Mouse (Mus musculus): ENCODE measurements at regions not wholly inside any gene's neighbourhood (a gene's known extent, or its start where the extent isn't known, plus 50 kb on each side); places are given as distances from the start of the nearest gene placed in this dataset.

DNA sequence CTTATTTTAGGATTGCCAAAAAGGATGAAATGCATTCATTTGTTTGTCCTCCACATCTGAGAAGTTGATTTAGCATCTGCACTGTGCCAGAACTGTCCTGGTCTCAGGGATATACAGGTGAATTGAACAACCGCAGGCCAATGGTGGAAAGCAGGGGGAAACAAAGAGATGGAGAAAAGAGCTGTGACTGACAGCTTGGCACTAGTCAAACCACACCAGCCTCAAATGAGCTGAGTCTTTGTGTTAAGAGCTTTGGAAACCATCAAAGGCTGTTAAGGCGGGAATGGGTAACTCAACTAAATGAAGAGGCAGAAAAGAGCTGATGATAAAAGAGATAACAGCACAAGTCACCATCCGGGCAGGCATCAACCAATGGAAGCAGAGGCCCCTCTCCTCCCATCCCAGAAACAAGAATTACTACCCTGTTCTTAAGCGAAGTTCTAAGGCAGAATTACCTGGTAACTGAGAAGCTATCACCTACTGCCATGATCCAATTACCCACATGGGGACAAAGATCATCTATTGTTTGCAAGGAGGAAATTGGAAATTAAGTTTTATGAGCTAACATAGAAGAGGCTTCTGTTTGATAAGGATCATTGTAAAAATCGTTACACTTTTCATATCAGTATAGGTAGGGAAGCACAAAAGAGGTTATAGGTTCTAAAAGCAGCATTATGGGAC, 117.6 kb downstream of the Foxa2 start:
- DNase-seq (ENCODE audit: low spot score): no peak
- intact Hi-C loops (cut with DNase I): no loop called here

DNA sequence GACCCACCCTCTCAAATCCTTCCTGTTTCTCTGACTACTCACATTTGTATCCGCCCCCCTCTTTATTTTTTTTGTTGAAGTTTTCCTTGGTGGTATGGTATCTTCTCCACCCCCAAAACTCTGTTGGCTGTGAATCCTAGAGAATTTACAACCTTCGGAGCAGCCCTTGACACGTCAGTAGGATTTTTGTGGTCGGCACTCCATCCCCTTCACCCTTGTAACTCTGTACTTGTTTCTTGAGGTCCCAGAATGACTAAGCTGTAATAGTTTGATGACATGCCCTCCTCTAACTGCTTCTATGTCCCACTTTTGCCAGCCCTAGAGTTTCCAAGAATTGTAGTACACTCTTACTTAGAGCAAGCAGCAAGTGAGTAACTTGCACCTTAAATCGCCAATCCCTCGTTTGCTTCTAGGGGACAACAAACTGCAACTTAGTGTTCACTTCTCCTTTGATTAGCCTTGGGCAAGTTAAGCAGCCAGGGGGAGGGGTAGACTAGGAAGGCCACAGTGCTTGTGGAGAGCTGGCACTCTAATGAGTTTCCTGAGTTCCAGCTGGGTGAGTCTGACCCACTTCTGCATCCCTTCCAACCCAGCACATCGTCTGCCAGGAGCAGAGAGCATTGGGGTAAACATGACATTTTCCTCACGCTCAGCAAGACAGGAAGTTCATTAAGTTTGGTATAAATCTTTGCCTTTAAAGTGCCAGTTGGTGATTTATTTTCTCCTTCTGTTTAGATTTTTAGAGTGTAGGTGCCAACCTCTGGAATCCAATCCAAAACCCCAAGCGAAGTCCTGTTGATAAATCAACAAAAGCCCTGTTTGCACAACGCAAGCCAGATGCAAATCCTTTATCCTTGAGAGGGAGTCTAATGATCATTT, 118.7 kb downstream of the Foxa2 start:
- no peak for DNase-seq (ENCODE audit: low spot score)
- intact Hi-C loops (cut with DNase I): no loop called here

DNA sequence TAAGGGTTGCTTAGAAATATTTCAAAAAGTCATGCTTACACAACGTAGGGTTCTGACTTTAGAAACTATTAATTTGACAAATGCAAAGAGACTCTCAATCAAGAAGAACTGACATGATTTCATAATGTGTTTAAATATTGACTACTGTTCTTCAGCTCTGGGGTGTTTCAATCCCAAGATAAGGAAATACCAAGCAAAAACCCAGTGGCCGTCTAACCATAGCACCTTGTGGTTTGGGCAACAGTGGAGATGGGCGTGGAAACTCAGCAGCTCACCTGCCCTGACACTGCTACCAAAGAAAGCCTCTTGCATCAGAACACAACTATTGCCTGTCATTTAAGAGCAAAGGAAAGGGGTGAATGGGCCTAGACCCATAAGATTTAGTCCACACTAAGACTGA, 119.9 kb downstream of the Foxa2 start:
- intact Hi-C loops (cut with DNase I): no loop called here

DNA sequence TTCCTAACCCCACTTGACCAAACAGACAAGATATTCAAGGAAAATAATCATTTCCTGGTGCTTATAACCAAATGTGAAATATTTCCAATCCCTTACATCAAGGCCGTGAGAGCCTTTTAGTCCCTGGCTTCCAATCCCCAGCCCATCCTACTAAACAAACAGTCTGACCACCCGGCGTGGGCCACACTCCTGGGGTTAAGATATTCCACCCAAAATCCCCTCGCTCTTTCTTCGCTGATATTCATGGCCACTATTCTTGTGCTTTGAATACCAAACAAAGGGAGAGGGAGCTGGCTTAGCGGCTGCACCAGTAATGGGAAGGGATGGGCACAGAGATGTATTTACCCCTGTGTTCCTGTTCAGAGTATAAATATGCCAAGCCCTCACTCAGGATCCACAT, 139.4 kb downstream of the Foxa2 start:
- no peak for DNase-seq (ENCODE audit: low spot score)
- intact Hi-C loops (cut with DNase I): no loop called here

More for the DNA sequence above, 119.9 kb downstream of the Foxa2 start:
- DNase-seq (ENCODE audit: low spot score): no peak

DNA sequence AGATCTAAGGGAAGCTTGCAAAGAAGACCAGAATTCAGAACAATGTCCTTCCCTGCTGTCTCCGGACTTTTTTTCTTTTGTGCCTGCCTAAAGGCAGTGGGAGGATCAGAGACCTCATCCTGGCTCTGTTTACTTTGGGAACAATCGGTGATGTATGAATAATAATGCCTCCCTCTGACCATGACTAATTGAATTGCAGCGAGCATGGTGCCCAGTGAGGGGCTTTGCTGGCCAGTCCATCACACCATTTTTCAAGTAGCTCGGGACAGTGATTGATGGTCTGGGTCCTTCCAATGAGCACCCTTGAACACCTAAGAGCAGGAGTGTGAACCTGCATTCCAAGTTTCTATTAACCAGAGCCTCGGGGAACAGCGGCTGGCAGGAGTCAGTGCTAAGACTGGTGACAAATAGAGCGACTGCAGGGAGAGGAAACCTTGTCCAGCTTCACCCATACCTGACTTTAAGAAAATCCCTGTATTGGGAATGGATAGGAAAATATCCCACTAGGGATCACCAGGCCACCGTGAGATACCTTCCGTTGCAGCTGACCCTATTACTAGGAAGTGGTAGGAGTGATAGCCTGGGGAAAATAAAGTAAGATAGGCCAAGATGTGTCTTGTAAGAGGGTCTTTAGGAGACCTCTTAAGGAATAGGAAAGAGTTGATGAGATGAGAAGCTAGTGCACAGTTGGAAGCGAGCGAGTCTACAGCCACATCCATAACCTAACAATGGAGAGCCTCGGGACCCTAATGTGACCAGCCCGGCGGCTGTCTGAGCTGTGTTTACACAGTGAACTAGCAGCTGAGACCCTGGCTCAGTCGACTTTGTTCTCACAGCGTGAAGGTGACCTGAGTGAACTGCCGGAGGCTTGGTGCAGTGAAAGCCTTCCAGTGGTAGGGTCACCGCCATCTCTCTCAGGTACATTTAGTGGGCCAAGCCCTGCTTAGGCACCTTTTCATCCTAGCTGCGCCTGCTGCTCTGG, 140.7 kb downstream of the Foxa2 start:
- DNase-seq (ENCODE audit: low spot score): no peak
- intact Hi-C loops (cut with DNase I): no loop called here

DNA sequence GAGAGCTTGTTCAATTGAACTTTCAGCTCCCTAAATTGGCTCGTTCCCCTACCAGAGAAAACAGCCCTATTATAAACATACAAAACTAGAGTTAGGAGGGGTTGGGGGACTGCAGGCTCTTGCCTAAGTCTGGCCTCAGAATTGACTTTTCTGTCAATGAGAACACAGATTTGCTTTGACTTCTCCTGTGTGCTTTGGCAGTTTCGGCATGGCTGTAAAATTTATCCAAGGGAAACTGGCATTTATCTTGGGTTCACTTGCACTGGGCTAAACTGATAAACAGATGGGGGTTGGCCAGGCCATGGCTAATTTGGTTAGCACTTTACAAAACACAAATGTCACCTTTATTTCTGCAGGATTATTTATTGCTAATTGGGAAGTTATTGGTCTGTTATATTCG, 141.7 kb downstream of the Foxa2 start:
- intact Hi-C loops (cut with DNase I): no loop called here
- DNase-seq (ENCODE audit: low spot score): no peak

DNA sequence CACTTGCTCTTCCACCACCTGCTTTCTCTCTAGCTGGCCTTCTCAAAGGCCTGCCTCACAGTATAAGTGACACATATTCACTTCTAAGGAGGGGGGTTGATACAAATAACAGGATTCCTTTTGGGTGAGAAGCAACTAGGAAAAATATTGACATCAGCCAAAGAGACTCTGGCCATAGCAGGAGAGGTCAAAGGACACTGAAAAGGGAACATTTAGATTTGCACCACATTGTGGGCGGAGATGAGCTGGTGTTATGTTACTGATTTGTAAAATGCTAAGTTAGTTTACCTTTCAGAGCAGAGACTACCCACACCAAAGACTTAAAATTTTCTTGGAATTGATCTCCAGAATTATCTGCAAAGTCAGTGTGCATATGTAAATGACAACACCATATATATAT, 147.5 kb downstream of the Foxa2 start:
- DNase-seq (ENCODE audit: low spot score): no peak
- intact Hi-C loops (cut with DNase I): loop anchor here (10.0 kb wide), 1 partner anchor 94 kb away; no protein-coding TSS in a partner anchor

DNA sequence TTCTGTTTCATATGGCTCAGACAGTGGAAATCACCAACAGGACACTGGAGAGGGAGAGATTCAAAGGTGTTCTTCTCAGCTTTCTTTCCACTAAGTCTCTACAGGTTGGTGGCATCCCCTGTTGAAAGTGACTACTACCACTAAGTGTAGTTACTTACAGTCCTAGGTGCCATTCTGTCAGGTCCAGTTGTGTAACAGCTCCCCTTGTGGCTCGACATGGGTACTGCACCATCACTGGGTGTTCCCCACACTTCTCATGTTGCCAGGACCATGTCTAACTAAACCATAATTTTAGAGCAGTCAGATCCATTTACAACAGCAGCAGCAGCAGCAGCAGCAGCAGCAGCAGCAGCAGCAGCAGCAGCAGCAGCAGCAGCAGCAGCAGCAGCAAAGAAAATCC, 151.1 kb downstream of the Foxa2 start:
- intact Hi-C loops (cut with DNase I): loop anchor here (10.0 kb wide), 1 partner anchor 91 kb away; no protein-coding TSS in a partner anchor
- DNase-seq (ENCODE audit: low spot score): no peak

DNA sequence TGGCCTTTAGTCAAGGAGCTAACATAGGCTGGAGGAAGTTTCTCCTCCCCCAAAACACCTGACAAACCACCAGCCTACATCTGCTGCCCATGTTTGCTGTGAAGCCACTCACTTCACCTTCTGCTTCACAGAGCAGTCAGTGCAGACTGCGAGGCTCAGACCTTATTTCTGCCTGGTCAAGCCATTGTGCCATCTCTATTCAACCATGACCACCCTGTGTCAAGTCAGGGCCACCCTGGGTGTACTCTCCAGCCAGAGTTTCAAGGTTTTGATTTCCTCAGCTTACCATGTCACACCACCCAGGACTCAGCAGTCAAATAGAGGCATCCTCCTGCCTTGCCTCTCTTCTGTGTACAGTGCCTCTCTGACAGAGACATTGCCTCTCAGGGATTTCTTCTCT, 152.6 kb downstream of the Foxa2 start:
- intact Hi-C loops (cut with DNase I): loop anchor here (10.0 kb wide), 1 partner anchor 89 kb away; no protein-coding TSS in a partner anchor
- no peak for DNase-seq (ENCODE audit: low spot score)

DNA sequence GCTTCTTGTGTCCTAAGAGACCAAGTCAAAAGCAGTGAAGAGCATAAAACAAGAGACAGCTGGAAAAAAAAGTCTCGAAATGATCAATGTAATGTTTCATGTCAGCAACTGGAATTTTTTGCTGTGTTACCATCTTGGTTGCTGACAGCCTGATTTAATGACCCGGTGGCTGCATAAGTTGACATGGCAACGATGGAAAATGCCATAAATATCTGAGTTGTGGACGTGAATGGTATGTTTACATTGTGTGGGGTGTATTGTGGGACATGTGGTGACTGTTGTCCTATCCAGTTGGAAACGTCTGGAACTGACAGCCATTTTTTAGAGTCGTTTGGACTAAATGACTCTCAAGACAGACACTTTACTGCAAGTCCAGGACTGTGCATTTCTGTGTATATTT, 160.6 kb downstream of the Foxa2 start:
- no peak for DNase-seq (ENCODE audit: low spot score)

DNA sequence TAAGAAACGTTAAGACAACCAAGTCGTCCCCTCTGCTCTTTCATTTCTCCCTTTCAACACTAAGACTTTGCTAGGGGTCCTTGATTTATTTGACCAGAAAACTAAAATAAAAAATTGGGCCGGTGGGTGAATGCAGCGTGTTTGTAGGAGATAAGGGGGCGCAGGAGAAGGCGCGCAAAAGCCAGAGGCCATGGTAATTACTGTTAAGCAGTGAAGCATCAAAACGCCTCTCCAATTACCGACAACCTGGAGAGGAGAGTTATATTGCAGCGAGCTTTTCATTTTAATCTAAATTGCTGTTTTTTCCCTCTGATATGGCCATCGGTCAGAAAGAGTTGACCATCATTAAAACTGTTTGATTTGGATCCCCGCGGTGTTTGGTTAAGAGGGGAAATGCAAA, 168.9 kb downstream of the Foxa2 start:
- DNase-seq (ENCODE audit: low spot score): no peak
- intact Hi-C loops (cut with DNase I): no loop called here

More for the DNA sequence above, 160.6 kb downstream of the Foxa2 start:
- intact Hi-C loops (cut with DNase I): no loop called here

DNA sequence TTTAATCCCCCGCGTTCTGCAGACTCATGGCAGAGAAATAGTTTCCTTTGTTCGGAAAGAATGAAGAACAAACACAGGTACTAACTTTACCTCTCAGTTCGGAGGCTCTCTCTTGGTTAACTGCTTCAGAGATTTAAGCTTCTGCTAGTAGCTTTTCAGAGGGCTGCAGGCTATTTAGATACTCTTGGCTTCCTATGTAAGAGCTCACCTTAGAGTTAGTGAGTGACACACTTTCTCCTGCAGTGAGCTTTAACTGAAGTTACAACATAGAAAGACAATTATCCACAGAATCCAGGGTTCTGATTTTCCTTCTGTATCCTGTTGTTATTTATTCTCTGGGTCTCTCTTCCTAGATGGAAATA, 169.2 kb downstream of the Foxa2 start:
- intact Hi-C loops (cut with DNase I): no loop called here
- DNase-seq (ENCODE audit: low spot score): no peak

DNA sequence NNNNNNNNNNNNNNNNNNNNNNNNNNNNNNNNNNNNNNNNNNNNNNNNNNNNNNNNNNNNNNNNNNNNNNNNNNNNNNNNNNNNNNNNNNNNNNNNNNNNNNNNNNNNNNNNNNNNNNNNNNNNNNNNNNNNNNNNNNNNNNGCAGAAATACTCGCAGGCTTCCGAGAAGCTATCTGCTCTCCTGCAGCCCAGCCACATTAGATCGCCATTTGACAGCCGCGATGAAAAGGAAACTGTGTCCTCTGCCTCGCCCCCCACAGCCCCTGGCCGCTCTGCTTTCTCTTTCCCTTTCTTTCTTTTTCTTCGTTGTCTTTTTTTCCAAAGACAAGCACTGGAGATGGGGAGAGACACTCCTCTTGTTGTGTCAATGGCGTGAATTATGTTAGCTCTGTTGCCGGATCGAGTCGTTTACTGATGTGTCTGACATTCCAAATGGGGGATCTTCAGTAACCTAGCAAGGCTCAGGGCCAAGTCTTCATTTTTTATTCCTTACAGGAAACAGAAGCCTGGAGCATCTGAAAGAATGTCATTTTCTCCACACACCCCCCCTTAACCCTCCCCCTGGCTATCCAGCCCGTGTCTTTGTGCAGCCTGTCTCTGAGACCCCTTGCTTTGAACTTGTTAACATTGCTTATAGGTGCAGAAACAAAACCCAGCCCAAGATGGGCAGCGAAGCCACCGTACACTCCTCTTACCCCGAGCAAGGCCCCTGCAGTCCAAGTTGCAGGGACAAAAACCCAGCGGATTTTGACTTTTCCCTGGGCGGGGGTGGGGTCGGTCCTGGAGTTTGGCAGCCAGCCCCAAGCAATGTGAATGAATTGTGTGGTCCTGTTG, 169.8 kb downstream of the Foxa2 start:
- DNase-seq (ENCODE audit: low spot score): no peak
- intact Hi-C loops (cut with DNase I): no loop called here

DNA sequence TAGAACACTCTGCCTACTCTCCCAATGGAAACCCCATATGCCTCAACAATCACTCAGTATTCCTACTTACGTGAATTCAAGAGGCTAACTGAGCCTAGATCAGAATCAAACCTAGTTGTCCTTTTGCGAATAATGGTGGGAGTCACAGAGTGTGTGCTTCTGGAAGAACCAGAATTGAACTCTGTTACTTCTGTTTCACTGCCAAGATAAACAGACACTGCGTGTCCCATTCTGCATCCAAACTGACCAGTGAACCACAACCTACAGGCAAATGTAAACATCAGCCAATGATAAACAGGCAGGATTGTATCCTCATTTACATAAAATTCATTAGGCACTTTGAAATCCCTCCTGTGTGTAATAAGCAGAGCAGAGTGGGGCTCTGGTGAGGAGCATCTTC, 173.8 kb downstream of the Foxa2 start:
- intact Hi-C loops (cut with DNase I): no loop called here
- no peak for DNase-seq (ENCODE audit: low spot score)

DNA sequence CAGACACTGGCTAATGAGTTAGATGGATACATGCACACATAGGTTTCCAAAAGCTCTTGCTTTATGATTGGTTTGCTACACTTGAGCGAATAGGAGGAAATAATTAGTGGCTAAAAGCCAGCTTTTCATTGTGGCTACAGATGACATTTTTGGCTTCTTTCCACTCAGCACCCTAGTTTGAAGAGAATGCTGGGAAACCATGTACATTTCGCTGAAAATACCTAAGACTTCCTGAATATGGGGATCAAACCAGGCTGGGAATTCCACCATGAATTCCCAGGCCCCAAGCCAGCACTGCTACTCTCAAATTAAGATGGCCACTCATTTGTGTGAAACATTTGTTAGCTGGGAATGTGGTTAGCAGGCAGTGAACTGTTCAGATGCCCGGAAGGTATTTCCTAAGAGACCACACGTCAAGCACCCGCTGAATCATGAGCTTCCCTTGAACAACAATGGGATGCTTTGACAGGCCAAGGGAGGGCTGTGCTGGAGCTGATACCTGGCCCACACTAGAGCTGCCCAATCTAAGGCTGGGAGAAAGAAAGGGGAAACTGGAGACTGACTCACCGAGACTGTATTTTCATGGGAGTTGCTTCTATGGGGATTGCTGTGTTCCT, 195.5 kb downstream of the Foxa2 start:
- no peak for DNase-seq (ENCODE audit: low spot score)
- intact Hi-C loops (cut with DNase I): no loop called here

DNA sequence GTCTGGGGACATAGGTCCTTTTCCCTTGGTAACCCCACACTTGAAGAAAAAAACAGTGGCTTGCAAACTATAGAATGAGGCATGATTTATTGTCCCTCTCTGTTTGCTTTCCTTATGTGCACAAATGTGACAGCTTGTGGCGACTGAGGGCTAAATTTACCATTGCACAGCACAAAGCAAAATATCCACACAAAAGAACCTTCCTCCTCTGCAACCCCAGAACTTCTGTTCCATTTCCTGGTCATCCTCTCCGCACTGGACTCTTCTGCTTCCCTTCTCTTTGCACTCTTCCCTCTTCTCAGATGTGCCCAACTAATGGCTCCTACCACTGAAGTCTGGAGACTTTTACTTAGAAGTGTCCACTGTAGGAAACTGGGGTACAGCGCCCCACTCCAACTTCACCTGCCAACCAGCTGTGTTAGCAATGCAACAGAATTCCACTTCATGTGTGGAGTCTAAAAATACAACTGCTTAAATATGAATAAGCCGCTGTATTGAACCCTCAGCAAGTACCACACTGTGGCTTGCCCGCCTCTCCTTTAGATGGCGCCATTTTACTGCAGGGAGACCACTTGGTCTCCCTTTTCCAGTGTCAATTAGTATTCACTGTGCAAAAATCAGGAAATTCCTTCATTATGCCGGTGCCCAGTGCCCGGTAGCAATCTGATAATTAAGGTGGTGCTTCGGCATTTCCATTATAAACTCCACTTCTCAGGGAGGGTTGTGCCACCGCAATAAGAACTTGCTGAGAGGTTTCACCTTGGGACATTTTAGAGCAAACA, 199.6 kb downstream of the Foxa2 start:
- intact Hi-C loops (cut with DNase I): loop anchor here (5.0 kb wide), 1 partner anchor 265 kb away; no protein-coding TSS in a partner anchor
- no peak for DNase-seq (ENCODE audit: low spot score)

DNA sequence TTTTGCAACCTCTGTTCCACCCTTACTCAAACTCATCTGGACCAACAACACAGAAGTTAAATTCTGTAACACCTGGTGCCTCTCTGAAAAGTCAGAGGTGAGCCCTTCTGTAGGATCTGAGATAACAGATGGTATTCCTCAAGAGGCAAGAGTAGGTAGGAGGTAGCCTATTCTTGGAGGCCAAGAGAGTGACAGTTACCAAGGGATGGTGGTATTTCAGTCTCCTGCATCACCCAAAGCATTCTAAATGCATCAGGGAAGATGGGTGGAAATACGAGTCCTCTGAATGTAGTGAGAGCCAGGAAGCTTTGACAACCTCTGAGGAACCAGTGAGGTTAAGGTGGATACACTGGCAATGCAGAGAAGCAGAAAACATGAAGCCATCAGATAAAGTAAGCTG, 201.5 kb downstream of the Foxa2 start:
- intact Hi-C loops (cut with DNase I): loop anchor here (5.0 kb wide), 1 partner anchor 267 kb away; no protein-coding TSS in a partner anchor

DNA sequence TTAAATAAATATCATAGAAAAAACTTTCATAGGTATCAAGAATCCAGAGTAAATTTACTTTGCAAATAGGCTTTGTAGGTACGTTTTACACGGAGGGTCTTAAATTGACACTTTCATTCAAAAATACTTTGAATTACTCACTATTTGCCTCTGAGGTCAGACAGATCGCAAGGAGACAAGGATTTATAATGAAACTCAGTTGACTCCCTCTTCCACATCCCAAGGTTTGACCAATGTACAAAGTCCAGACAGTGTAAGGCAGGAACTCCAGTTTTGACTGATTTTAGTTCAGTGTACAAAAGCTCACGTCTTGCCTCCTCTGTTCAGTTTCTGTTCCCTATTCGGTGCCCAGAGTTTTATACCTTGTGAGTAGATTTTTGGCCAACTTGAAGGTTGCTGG, 205.8 kb downstream of the Foxa2 start:
- DNase-seq (ENCODE audit: low spot score): no peak
- intact Hi-C loops (cut with DNase I): no loop called here

More for the DNA sequence above, 201.5 kb downstream of the Foxa2 start:
- DNase-seq (ENCODE audit: low spot score): no peak

Data from heart, postnatal 25 days (tissue).